Mouse (Mus musculus) heart, embryonic 12.5 days (tissue): ENCODE data around the gene Naa25. TPM values are rescaled to one million over a fixed set of nuclear protein-coding genes. Genes with fewer than 3 reads are reported as not detected.
"Not testable (repeated sequence)": the region's sequence is repeated elsewhere in the genome, so short reads cannot be mapped to it uniquely, and the experiment has no call there.

Experiments used
- ATAC-seq: fragments of 200-750 bp; cut with Nextera tagmentation; 2 replicates; pipeline ENCODE4 v1.8.0; 2017; ENCODE audit warnings: moderate TSS enrichment, moderate library complexity; ENCODE audit not compliant: insufficient number of reproducible peaks, low FRiP score
- H3K27ac ChIP-seq: fragments of 300-500 bp; sonication (generic); 2 replicates; pipeline ENCODE4 v1.5.1; 2016; ENCODE audit warnings: mild to moderate bottlenecking, moderate library complexity; ENCODE audit not compliant: poor library complexity, severe bottlenecking
- H3K27me3 ChIP-seq: fragments of 300-500 bp; sonication (generic); replicated peaks from 2 replicates; pipeline ENCODE4 v1.6.1; 2016; ENCODE audit warnings: mild to moderate bottlenecking, moderate library complexity
- H3K36me3 ChIP-seq: fragments of 300-500 bp; sonication (generic); 2 replicates; pipeline ENCODE4 v1.6.1; 2016; ENCODE audit warnings: mild to moderate bottlenecking, moderate library complexity
- H3K4me1 ChIP-seq: fragments of 300-500 bp; sonication (generic); replicated peaks from 2 replicates; pipeline ENCODE4 v1.6.1; 2016; ENCODE audit warnings: mild to moderate bottlenecking
- H3K4me2 ChIP-seq: fragments of 300-500 bp; sonication (generic); 2 replicates; pipeline ENCODE4 v1.6.1; 2016; ENCODE audit warnings: mild to moderate bottlenecking, moderate library complexity
- H3K4me3 ChIP-seq: fragments of 300-500 bp; sonication (generic); 2 replicates; pipeline ENCODE4 v1.5.1; 2016; ENCODE audit warnings: mild to moderate bottlenecking
- H3K9ac ChIP-seq: fragments of 300-500 bp; sonication (generic); 2 replicates; pipeline ENCODE4 v1.6.1; 2016; ENCODE audit warnings: mild to moderate bottlenecking, moderate library complexity
- H3K9me3 ChIP-seq: fragments of 300-500 bp; sonication (generic); replicated peaks from 2 replicates; pipeline ENCODE4 v1.6.1; 2016; ENCODE audit warnings: mild to moderate bottlenecking, moderate library complexity
- WGBS: fragments of 180-500 bp; shearing (Covaris S2); methylation state at CpG from one replicate; pipeline ENCODE4 v1.1.7; 2016; 5-methylcytosine and 5-hydroxymethylcytosine counted together
- polyA plus RNA-seq: library from polyadenylated mRNA; unstranded; fragments of >200 nt; fragmentation: Nextera tagmentation; extraction: Ambion mirVana; gene quantifications from 2 replicates; pipeline ENCODE4 v1.2.1, GENCODE M21; 2016

Gene Naa25
- polyA plus RNA-seq = 37.5 and 39.1 TPM in 2 replicates

GRCm38 (mm10) chr5:121397187-121398145 is at the start of gene Naa25:
Gene Naa25 (plus strand): TSS chr5:121397936.
- Histone ChIP-seq H3K9me3 (no peaks in the 10 kb centered on the region), H3K36me3 (peaks cover 2% of the 10 kb centered on the region; the same call in 1 of the 2 replicates), H3K9ac (peak within 1 kb of the TSS; percentile 94), H3K27ac (peak within 1 kb of the TSS; percentile 76), H3K4me2 (peak within 1 kb of the TSS; percentile 97), H3K27me3 (no peaks in the 10 kb centered on the region), H3K4me1 (peaks cover 21% of the 10 kb centered on the region), H3K4me3 (peak within 1 kb of the TSS; percentile 96)
- 10% methylated on average over 53 of the region's 53 CpGs for WGBS
- ATAC-seq = peak; percentile 95

GRCm38 (mm10) chr5:121359229-121359628 is 38.5 kb upstream of the Naa25 start:
- Histone ChIP-seq H3K36me3 (peaks cover 97% of the 10 kb centered on the region), H3K4me1 (peaks cover 6% of the 10 kb centered on the region), H3K9me3 (no peaks in the 10 kb centered on the region), H3K4me3 (no peak overlapping the region), H3K27me3 (no peaks in the 10 kb centered on the region), H3K27ac (no peak overlapping the region), H3K9ac (no peak overlapping the region), H3K4me2 (no peak overlapping the region)
- 42% methylated on average over 9 of the region's 9 CpGs for WGBS
- no peak for ATAC-seq

- WGBS = 78% methylated on average over 5 of the region's 5 CpGs
- Histone ChIP-seq H3K36me3 (peaks cover 99% of the 10 kb centered on the region), H3K4me1 (peaks cover 6% of the 10 kb centered on the region), H3K27me3 (no peaks in the 10 kb centered on the region), H3K4me2 (no peak overlapping the region), H3K4me3 (no peak overlapping the region), H3K9me3 (no peaks in the 10 kb centered on the region), H3K27ac (no peak overlapping the region), H3K9ac (no peak overlapping the region)
- ATAC-seq = no peak
These were observed 36.0 kb upstream of the Naa25 start for GRCm38 (mm10) chr5:121361696-121362095.

GRCm38 (mm10) chr5:121363441-121363840 is 34.3 kb upstream of the Naa25 start:
- Histone ChIP-seq H3K27ac (no peak overlapping the region), H3K9ac (no peak overlapping the region), H3K36me3 (peaks cover 98% of the 10 kb centered on the region), H3K4me1 (peaks cover 11% of the 10 kb centered on the region), H3K9me3 (no peaks in the 10 kb centered on the region), H3K27me3 (no peaks in the 10 kb centered on the region), H3K4me2 (no peak overlapping the region), H3K4me3 (no peak overlapping the region)
- ATAC-seq = no peak
- WGBS = 86% methylated on average over 7 of the region's 7 CpGs

DNA sequence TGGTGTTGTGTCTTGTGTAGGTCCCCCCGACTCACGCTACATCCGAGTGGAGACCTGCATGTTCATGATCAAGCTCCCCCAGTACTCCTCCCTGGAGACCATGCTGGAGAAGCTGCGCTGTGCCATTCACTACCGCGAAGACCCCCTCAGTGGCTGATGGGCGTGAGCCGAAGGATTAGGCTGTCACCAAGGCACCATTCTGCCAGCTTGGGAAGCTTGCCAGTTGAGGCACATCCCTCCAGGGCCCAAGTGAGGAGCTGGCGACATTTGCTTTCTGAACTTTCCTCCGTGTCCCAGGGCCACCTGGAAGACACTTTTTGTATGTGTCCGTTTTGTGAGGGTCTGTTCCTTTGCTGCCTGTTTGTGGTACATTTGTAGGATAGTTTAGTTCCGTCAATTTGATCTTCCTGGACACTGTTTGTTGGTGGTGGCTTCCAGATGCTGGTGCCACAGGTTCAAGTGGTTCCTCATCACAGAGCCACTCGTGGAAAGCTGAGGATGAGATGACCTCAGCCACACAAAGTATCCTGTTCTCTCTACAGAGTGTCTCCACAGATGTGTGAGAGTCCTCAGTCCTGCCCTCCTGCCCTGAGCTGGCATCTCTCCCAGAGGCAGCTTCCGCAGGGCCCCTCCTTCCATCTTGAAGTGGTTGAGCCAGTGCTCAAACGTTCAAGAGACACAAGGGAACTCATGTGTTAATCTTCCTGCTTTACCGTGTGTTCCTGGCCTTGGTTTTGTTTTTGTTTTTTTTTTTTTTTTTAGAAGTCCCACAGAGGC is 31.1 kb upstream of the Naa25 start:
- H3K4me2 ChIP-seq = no peak overlapping the region
- H3K9ac ChIP-seq = no peak overlapping the region
- H3K9me3 ChIP-seq = no peaks in the 10 kb centered on the region
- ATAC-seq = no peak
- no peak overlapping the region for H3K4me3 ChIP-seq
- peaks cover 91% of the 10 kb centered on the region for H3K36me3 ChIP-seq
- H3K4me1 ChIP-seq = peaks cover 5% of the 10 kb centered on the region; the same call in 1 of the 2 replicates
- no peak overlapping the region for H3K27ac ChIP-seq
- no peaks in the 10 kb centered on the region for H3K27me3 ChIP-seq
- WGBS = 82% methylated on average over 16 of the region's 16 CpGs

GRCm38 (mm10) chr5:121367255-121367654 is 30.5 kb upstream of the Naa25 start:
- H3K4me3 ChIP-seq = no peak overlapping the region
- WGBS = 85% methylated on average over 4 of the region's 4 CpGs
- H3K9ac ChIP-seq = no peak overlapping the region
- no peaks in the 10 kb centered on the region for H3K9me3 ChIP-seq
- no peak overlapping the region for H3K4me2 ChIP-seq
- no peak overlapping the region for H3K27ac ChIP-seq
- H3K4me1 ChIP-seq = peaks cover 5% of the 10 kb centered on the region; the same call in 1 of the 2 replicates
- H3K27me3 ChIP-seq = no peaks in the 10 kb centered on the region
- H3K36me3 ChIP-seq = peaks cover 91% of the 10 kb centered on the region
- no peak for ATAC-seq

GRCm38 (mm10) chr5:121371712-121372111 is 26.0 kb upstream of the Naa25 start:
- 82% methylated on average over 6 of the region's 6 CpGs for WGBS
- H3K27me3 ChIP-seq = no peaks in the 10 kb centered on the region
- peaks cover 89% of the 10 kb centered on the region for H3K36me3 ChIP-seq
- no peak overlapping the region for H3K4me2 ChIP-seq
- H3K9ac ChIP-seq = no peak overlapping the region
- peaks cover 5% of the 10 kb centered on the region; the same call in 1 of the 2 replicates for H3K4me1 ChIP-seq
- ATAC-seq = no peak
- H3K9me3 ChIP-seq = no peaks in the 10 kb centered on the region
- H3K27ac ChIP-seq = no peak overlapping the region
- H3K4me3 ChIP-seq = no peak overlapping the region

GRCm38 (mm10) chr5:121374790-121375189 is 22.9 kb upstream of the Naa25 start:
- no peaks in the 10 kb centered on the region for H3K9me3 ChIP-seq
- no peak overlapping the region for H3K4me2 ChIP-seq
- peaks cover 87% of the 10 kb centered on the region for H3K36me3 ChIP-seq
- H3K4me3 ChIP-seq = no peak overlapping the region
- H3K9ac ChIP-seq = no peak overlapping the region
- no peaks in the 10 kb centered on the region for H3K4me1 ChIP-seq
- H3K27ac ChIP-seq = no peak overlapping the region
- WGBS = 93% methylated on average over 3 of the region's 3 CpGs
- ATAC-seq = no peak
- no peaks in the 10 kb centered on the region for H3K27me3 ChIP-seq

DNA sequence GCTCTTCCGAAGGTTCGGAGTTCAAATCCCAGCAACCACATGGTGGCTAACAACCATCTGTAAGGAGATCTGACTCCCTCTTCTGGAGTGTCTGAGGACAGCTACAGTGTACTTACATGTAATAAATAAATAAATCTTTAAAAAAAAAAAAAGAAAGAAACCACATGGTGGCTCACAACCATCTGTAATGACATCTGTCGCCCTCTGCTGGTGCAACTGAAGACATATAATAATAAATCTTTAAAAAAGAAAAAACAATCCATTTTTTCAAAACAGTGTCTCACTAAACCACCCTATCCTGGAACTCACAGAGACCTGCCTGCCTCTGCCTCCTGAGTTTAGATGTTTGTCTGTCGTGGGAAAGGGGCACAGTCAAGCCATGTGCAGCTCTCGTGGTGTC is 20.8 kb upstream of the Naa25 start:
- H3K27ac ChIP-seq, H3K4me3 ChIP-seq, H3K9ac ChIP-seq, H3K4me1 ChIP-seq, H3K4me2 ChIP-seq, H3K9me3 ChIP-seq, H3K27me3 ChIP-seq, ATAC-seq: not testable (repeated sequence)
- WGBS = 72% methylated on average over 5 of the region's 5 CpGs
- H3K36me3 ChIP-seq = peaks cover 92% of the 10 kb centered on the region

DNA sequence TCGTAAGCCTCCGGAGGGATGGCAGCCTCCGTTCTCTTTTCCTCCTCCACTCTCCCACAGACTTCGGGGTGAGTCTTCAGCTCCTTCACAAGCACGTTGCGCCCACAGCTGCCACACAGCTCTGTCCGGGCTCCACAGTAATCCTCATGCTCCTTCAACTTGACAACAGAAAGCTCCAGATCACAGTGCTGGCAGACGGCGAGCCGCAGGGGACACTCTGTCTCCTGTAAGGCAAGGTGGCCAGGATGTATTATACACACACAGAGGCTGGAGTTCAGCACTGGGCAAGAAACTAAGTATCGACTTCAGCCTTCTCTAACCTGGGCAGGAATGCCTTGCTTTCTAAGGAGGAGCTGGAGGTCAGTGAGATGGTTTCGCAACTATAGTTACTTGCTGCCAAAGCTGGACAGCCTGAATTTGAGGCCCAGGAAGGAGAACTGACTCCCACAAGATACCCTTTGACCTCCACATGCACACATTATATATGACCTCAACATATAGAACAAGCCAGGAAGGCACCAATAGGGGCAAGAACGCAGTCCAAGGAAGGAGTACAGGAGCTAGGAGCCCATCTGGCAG is 19.0 kb upstream of the Naa25 start:
- no peak overlapping the region for H3K4me3 ChIP-seq
- no peaks in the 10 kb centered on the region for H3K27me3 ChIP-seq
- WGBS = 88% methylated on average over 13 of the region's 13 CpGs
- ATAC-seq = no peak
- H3K4me1 ChIP-seq = peaks cover 3% of the 10 kb centered on the region; the same call in 1 of the 2 replicates
- peaks cover 88% of the 10 kb centered on the region for H3K36me3 ChIP-seq
- no peak overlapping the region for H3K9ac ChIP-seq
- no peak overlapping the region for H3K4me2 ChIP-seq
- peaks cover 4% of the 10 kb centered on the region for H3K9me3 ChIP-seq
- no peak overlapping the region for H3K27ac ChIP-seq

- no peak for ATAC-seq
- 92% methylated on average over 2 of the region's 2 CpGs for WGBS
- H3K27me3 ChIP-seq = no peaks in the 10 kb centered on the region
- no peak overlapping the region for H3K9ac ChIP-seq
- H3K4me1 ChIP-seq = peaks cover 9% of the 10 kb centered on the region
- no peak overlapping the region for H3K27ac ChIP-seq
- peaks cover 4% of the 10 kb centered on the region for H3K9me3 ChIP-seq
- H3K4me3 ChIP-seq = no peak overlapping the region
- no peak overlapping the region for H3K4me2 ChIP-seq
- H3K36me3 ChIP-seq = peaks cover 71% of the 10 kb centered on the region
These were observed 17.0 kb upstream of the Naa25 start for GRCm38 (mm10) chr5:121380692-121381091.
